Mouse (Mus musculus) erythroid progenitor cell, adult 5-6 weeks (primary cell): Measurements from ENCODE around the gene Dhx58. TPM values are rescaled to one million over a fixed set of nuclear protein-coding genes. Genes with fewer than 3 reads are reported as not detected.

ENCODE experiments used
- ATAC-seq: replicated peaks from 2 replicates; pipeline ENCODE4 v1.8.0; 2016; ENCODE audit warnings: moderate number of reproducible peaks, mild to moderate bottlenecking, moderate TSS enrichment, inconsistent platforms; ENCODE audit not compliant: poor library complexity, low FRiP score, severe bottlenecking
- total RNA-seq, 2 experiments: library from RNA; stranded (forward) in 1 of 2; stranded (reverse) in 1 of 2; fragments of 150-400 nt in 1 of 2; fragments of 186-747, 209-891 nt in 1 of 2; gene quantifications; 2 replicates each; pipeline versions ENCODE4 v1.2.3 to v1.2.4; 2015 to 2017; ENCODE audit warnings: low replicate concordance in 2 of 2

Dhx58 gene
- total RNA-seq, 2 experiments from 2014 or later, result 7.5 to 26.2 TPM

GRCm38 (mm10) chr11:100724919-100725512 is 20.9 kb upstream of the Dhx58 start:
- ATAC-seq, result no peak

DNA sequence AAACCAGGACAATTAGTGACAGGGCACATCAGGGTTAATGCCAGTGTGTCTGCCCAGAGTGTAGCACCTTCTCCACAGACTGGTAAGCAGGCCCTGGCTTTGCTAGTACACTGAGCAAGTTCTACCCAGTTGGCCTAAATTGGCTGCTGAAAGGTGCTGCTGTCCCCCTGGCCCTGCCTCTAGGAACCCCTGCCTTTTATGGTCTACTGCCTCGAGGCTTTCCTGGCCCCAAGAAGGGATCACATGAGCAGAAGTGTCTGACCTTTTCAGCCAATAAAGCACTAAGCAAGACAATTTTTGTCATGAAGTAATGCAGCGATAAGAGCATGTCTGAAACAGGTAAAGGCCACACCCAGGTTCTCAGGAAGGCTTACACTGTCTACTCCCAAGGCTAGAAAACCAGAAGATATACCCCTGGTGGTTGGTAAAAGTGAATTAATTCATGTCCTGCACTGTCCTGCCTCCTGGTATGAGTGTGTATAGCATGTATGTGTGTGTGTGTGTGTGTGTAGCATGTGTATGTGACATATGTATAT is 18.5 kb upstream of the Dhx58 start:
- peak; percentile 38 for ATAC-seq

- ATAC-seq, result peak; percentile 46
These were observed 17.9 kb upstream of the Dhx58 start for GRCm38 (mm10) chr11:100721776-100722492.

- ATAC-seq, result no peak
These were observed 17.2 kb upstream of the Dhx58 start for GRCm38 (mm10) chr11:100721254-100721653.

DNA sequence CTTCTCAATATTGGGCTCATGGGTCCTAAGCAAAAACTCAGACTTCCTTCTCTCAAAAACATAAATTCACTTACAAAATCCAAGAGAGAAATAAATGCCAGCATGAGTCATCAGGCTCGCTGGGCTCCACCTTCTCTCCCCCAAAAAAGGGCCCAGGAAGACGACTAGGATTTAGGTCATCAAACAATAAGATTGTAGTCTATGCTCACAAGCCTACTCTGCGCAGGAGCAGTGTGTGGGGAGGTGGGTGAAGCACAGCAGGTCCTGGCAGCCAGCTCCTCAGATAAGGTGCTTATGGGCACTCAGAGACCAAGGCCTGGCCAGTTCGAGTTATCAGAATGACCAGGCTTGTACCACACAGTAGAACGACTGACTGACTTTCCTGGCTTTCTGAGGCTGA is 16.3 kb upstream of the Dhx58 start:
- ATAC-seq, result no peak

DNA sequence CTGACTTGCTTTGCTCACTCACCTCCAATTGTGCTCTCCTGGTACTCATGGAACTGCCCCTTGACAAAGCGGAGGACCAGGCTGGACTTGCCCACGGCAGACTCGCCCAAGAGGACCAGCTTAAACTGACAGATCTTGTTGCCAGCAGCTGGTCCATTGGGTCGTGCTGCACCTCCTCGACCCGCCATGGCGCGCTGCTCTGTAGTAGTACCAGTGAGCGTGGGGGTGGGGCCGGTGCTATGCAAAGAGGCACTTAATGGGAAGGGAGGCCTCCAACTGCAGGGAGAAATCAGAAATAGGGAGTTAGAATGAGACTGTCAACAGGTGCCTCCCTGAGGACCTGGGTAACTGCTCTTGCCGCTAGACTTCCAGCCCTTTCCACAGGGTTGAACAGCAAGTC is 15.8 kb upstream of the Dhx58 start:
- no peak for ATAC-seq

DNA sequence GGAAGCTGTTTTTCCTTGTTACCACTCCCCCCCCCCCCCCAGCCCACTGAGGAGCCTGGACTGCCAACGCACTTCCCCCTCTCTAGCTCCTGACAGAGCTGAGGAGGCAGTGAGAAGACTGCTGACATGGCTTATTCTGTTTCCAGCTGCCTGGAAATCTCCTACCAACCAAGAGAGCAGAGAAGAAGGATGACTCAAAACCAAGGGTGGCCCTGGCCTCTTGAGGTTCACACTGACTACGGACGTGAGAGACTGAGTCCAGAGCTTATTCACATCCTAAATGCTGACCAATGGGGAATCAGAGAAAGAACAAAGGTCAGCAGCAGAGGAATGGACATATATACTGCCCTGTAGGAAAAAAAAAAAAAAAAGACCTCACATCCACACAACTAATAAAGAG is 15.2 kb upstream of the Dhx58 start:
- no peak for ATAC-seq

- no peak for ATAC-seq
These were observed 14.8 kb upstream of the Dhx58 start for GRCm38 (mm10) chr11:100718866-100719265.

GRCm38 (mm10) chr11:100718462-100718861 is 14.4 kb upstream of the Dhx58 start:
- no peak for ATAC-seq

DNA sequence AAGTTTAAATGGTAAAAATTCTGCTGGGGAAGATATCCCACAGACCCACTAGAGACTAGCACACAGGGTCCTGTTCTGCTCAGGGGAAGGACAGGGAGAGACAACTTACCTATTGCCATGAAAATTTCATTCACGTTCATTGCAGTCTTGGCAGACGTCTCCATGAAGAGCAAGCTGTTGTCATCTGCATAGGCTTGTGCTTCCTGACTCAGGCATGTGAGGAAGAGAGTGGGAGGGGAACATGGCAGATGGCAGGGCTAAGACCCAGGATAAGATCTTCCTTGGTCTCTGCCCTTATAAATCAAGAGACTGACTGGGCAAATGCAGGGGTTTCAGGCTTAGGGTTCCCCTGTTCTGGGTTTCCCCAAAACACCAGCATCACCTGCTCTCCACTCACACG is 12.6 kb upstream of the Dhx58 start:
- ATAC-seq, result no peak

DNA sequence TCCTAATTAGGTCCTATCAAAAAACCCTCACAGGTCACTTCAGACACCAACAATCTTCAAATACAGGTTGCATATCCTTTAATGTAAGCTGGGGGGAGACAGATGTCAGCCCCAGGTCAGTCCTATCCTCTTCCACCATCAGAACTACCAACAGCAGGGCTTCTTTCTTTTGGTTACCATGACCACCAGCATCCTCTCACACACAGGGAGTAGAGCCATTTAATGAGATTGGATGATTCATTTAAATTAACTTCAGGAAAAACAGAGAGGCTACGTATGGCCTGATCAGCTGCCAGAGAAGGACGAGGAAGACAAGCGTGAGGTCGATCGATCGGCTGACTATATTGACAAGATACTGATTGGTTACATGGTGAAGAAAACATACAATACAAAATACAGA is 10.9 kb upstream of the Dhx58 start:
- ATAC-seq, result no peak

DNA sequence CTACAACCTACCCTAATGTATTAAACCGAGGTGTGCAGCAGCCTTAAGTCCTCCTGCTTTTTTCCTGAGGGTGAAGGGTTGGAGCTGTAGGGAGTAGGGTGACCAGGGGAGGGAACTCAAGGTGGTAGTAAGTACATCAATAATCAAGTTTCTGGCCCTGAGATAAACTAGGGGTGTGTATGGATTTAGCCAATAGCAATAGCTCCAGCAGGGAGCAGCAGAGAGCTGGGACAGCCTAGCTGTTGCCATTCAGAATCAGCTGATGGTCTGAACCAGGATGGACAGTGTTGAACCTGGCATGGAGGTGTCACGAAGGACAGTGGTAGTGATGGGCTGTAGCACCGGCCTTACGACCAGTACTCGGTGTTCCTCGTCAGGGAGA is 10.5 kb upstream of the Dhx58 start:
- ATAC-seq, result peak; percentile 81

DNA sequence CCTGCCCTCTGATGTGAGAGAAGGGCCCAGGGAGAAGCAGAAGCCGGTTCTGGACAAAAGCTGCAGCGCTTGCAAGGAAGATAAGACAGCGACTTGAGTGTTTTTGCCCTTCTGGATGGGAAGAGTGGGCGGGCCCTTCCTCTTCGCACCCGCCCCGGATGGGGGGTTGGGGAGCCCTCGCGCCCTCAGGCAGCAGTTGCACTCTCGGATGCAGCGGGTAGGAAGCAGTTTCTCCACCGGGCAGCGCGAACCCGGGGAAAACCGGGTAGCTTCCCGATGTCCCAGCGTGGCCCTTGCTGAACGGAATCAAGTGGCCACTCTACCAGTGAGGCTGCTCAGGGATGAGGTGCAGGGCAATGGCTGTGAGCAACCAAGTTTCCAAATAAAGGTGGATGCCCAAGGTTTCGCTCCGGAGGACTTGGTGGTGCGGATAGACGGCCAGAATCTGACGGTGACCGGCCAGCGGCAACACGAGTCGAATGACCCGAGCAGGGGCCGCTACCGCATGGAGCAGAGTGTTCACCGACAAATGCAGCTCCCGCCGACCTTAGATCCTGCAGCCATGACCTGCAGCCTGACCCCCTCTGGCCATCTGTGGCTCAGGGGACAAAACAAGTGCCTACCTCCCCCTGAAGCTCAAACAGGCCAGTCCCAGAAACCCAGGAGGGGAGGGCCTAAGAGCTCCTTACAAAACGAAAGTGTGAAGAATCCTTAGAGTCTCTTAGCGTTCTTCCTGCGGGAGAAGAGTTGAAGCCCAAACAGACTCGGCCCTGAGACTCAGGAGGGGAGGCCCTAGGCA is 9.9 kb upstream of the Dhx58 start, which contains the start of gene Hspb9:
TSS of gene Hspb9 (plus strand) at position 116 of the 799 bp plus-strand sequence.
- ATAC-seq, result peak; percentile 61

- no peak for ATAC-seq
These were observed 9.1 kb upstream of the Dhx58 start for GRCm38 (mm10) chr11:100713174-100713573.

GRCm38 (mm10) chr11:100711783-100712615 is 7.9 kb upstream of the Dhx58 start, which contains the start of gene Kat2a:
TSS of gene Kat2a (minus strand) at chr11:100712465.
- peak; percentile 60; the same call in 1 of the 2 replicates for ATAC-seq

GRCm38 (mm10) chr11:100710977-100711376 is 6.9 kb upstream of the Dhx58 start:
- no peak for ATAC-seq

GRCm38 (mm10) chr11:100710528-100710927 is 6.5 kb upstream of the Dhx58 start:
- no peak for ATAC-seq

DNA sequence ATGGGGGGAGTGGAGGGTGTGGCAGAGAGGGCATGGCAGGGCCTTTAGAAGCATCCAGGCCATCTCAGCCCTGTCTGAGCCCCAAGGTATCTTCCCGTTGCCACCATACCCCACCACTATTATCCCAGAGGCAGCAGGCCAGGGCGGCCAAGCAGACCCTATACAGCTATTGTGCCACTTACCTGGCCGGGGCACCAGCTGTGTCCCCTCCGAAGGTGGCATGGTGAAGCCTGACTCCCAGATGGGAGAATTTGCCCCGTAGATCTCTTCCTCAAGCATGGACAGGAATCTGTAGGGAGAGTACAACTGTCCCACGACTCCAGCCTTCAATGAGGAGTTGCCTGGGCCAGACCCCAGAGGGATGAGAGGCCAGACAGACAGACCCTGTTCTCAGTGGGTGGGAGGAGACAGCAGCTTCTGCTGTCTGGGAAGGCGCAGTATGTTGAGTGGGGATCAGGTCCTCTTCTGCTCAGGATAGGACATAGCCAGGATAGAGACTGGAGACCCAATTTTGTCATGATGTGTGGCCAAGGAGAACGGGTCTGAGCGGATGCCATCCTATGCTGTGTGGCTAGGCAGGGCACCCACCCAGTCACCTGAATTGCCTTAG is 5.2 kb upstream of the Dhx58 start:
- ATAC-seq, result no peak

DNA sequence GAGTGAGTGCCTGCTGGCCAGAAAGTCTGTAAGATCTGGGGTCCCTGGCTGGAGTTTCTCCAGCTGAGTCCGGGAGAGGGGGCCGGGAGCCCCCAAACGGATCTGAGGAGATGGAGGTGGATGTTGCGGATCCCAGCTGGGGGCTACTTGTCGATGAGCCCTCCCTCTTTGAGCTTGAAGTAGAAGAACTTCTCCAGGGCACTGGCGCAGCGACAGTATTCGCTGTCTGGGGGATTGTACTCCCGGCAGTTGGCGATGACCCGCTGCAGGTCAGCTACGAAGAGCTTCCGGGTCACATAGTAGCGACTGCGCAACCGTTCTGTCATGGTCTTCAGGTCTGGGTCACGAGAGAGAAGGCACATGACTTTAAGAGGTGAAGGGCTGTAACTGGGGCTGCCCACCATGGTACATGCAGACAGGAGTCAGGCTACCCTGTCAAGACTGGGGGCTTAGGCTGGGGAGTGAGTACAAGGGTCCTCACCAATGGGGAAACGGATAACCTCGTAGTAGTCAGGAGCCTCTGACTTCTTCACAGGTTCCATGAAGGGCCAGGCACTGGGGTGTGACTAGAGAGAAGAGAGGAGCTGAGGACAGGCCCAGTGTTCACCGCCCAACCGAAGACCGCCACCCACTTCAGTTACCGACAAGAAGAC is 1.1 kb upstream of the Dhx58 start:
- ATAC-seq, result no peak
